Mouse (Mus musculus): ENCODE measurements around the gene Cyp1a2. TPM values are rescaled to one million over a fixed set of nuclear protein-coding genes. Genes with fewer than 3 reads are reported as not detected.
A peak's percentile ranks its signal among the peaks of the same experiment; 100 is the strongest.

Cyp1a2 gene
- polyA plus RNA-seq, 1 experiment: 9.3 TPM

DNA sequence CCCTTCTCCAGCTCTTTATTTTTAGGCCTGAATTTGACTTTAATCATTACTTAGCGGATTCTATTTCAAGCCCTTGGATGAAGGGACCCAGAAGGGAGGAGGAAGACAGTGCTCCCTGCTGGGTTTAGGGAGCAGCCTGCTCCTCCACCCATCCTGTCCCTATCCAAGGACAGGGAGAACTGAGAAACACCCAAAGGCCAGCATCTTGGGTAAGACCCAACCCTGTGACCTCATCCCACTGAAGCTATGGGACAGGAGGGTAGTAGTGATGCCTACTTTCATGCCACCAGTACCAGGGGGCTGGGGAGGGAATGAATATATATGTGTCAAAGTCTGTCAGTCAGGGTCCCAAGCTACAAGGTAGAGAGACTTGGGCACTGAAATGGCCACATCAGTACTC is 42.5 kb downstream of the Cyp1a2 start:
- Histone ChIP-seq H3K4me3 (replicated peaks; ENCODE audit: control insufficient read depth, low read depth, low read length) (no peak overlapping the region), H3K4me1 (ENCODE audit: control insufficient read depth, insufficient read depth, low read length) (peaks cover 28% of the 10 kb centered on the region), H3K27ac (ENCODE audit: control insufficient read depth, insufficient read depth, low read depth, low read length, poor library complexity) (peak overlapping the region; percentile 92)
- 79% methylated on average over 1 of the region's 1 CpGs for WGBS
- TF ChIP-seq POLR2A (IDR thresholded peaks at IDR 0.05; ENCODE audit: borderline replicate concordance, control insufficient read depth, low read depth, low read length) (no peak), CTCF (IDR thresholded peaks at IDR 0.05; ENCODE audit: control insufficient read depth, insufficient read depth, low read length) (no peak)

DNA sequence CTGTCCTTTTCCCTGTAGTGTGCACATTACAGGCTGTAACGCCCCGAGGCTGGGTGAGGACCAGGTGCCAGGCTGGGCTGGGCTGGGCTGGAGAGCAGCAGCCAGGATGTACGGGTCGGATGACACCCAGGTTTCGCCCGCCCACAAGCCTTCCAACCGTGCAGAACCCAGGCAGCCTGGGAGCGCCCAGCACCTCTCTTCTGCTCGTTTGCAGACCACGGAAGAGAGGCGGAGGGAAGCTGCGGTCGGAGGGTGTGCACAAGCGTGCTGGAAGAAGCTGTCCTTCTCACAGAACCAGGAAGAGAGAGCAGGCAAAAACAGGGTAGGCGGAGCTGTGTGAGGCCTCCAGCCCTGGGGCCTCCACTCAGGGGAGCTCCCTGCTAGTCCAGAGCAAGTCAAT is 43.1 kb downstream of the Cyp1a2 start:
- Histone ChIP-seq H3K4me1 (ENCODE audit: control insufficient read depth, insufficient read depth, low read length) (peaks cover 29% of the 10 kb centered on the region), H3K4me3 (replicated peaks; ENCODE audit: control insufficient read depth, low read depth, low read length) (peak overlapping the region; percentile 24), H3K27ac (ENCODE audit: control insufficient read depth, insufficient read depth, low read depth, low read length, poor library complexity) (peak overlapping the region; percentile 92)
- WGBS: under 1% methylated on average over 15 of the region's 15 CpGs
- TF ChIP-seq POLR2A (IDR thresholded peaks at IDR 0.05; ENCODE audit: borderline replicate concordance, control insufficient read depth, low read depth, low read length) (peak; percentile 83; the same call in 1 of the 2 replicates), CTCF (IDR thresholded peaks at IDR 0.05; ENCODE audit: control insufficient read depth, insufficient read depth, low read length) (no peak)

DNA sequence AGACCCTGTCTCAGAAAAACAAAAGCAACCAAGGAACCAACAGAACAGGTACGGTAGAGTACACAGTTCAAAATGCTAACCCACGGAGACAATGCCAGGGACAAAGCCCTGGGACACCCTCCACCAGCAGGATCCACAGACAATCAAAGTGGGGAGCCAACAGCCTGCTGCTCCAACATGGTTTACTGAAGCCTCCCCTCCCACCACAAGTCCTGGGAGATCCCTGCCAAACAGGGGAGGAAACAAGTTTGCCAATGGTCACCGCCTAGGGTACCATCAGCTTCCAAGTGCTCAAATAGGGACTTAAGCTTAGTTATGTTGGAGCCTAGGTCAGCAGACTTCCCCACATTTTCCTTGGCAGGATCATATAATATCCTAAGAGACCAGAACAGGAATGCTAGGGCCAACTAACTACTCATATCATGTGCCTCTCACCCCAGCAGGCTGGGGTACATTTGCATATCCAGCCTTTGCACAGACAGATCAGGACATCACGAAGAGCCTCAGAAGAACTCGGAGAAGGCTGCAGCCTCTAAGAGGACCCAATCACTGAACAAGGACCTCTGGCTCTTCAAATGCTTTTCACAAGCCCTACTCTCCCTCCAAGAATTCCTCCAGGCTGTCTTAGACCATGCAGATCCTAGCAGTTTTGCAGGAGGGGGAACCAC is 43.7 kb downstream of the Cyp1a2 start:
- H3K4me3 ChIP-seq (replicated peaks; ENCODE audit: control insufficient read depth, low read depth, low read length): peak overlapping the region; percentile 24
- WGBS: 19% methylated on average over 5 of the region's 5 CpGs
- peaks cover 32% of the 10 kb centered on the region for H3K4me1 ChIP-seq (ENCODE audit: control insufficient read depth, insufficient read depth, low read length)
- H3K27ac ChIP-seq (ENCODE audit: control insufficient read depth, insufficient read depth, low read depth, low read length, poor library complexity): peak overlapping the region; percentile 92
- TF ChIP-seq POLR2A (IDR thresholded peaks at IDR 0.05; ENCODE audit: borderline replicate concordance, control insufficient read depth, low read depth, low read length) (no peak), CTCF (IDR thresholded peaks at IDR 0.05; ENCODE audit: control insufficient read depth, insufficient read depth, low read length) (no peak)

DNA sequence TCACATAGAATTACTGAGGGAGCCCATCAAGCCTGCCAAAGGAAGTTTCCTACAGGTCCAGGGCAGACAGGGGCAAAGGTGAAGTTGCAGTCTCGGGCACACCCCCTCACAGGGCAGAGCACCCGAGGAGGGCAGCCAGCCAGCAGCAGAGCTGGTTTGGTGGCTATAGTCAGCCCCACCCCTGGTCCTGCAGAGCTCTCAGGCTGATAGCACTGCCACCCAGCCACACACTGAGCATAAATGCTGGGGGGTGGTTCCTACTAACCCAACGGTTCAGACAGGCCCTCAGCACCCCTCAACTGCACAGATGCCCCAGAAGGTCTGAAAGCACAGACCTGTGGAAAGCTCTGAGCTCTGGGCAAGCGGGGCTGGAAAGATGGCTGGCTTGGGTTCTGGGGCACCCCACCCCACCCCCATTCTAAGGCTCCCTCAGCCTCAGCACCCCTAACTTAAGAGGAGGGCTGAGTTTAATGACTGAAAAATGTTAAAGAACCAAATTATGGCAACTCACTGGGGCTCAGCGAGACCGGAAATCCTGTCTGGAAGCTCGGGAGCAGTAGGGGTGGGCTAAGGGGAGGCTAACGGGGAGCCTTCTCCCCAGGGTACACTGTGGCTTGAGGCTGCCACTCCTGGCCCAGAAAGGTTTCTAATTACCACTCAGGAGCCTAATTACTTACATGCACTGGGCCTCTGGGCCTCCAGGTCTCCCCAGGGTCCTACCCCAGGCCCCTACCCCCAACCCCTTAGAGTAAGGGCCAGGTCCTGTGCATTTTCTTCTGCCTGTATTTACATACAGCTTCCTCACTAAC is 44.6 kb downstream of the Cyp1a2 start:
- H3K4me3 ChIP-seq (replicated peaks; ENCODE audit: control insufficient read depth, low read depth, low read length): no peak overlapping the region
- peaks cover 38% of the 10 kb centered on the region for H3K4me1 ChIP-seq (ENCODE audit: control insufficient read depth, insufficient read depth, low read length)
- peak overlapping the region; percentile 92 for H3K27ac ChIP-seq (ENCODE audit: control insufficient read depth, insufficient read depth, low read depth, low read length, poor library complexity)
- TF ChIP-seq CTCF (IDR thresholded peaks at IDR 0.05; ENCODE audit: control insufficient read depth, insufficient read depth, low read length): no peak
- peak; percentile 56; the same call in 1 of the 2 replicates for TF ChIP-seq POLR2A (IDR thresholded peaks at IDR 0.05; ENCODE audit: borderline replicate concordance, control insufficient read depth, low read depth, low read length)
- WGBS: 5% methylated on average over 8 of the region's 8 CpGs

DNA sequence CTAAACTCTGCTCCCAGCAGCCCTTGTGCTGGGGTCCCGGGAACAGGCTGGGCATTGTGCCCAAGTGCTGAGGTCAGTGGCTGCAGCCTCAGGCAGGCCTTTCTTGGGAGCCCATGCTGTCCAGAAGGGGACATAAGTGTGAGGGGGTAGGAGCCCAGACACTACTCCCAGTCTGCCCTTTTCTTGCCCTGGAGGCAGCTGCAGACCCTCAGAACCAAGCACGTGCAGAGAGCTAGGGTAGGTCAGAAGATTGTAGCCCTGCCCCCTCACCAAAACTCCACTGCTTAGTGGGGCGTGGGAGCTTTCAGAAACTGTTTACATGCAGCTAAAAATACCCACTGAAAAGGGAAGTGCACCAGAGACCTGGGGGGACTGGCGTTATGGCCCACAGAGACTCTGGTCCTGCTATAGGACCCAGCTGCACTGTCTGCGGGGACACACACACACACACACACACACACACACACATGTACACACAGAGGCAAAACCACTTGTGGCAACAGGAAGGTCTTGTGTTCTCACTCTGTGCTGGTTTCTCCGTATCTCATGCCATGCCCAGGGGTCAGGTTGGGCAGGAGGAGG is 45.7 kb downstream of the Cyp1a2 start:
- 1% methylated on average over 6 of the region's 6 CpGs for WGBS
- Histone ChIP-seq H3K4me1 (ENCODE audit: control insufficient read depth, insufficient read depth, low read length) (peaks cover 38% of the 10 kb centered on the region), H3K4me3 (replicated peaks; ENCODE audit: control insufficient read depth, low read depth, low read length) (no peak overlapping the region), H3K27ac (ENCODE audit: control insufficient read depth, insufficient read depth, low read depth, low read length, poor library complexity) (peak overlapping the region; percentile 76)
- no peak for TF ChIP-seq CTCF (IDR thresholded peaks at IDR 0.05; ENCODE audit: control insufficient read depth, insufficient read depth, low read length)
- TF ChIP-seq POLR2A (IDR thresholded peaks at IDR 0.05; ENCODE audit: borderline replicate concordance, control insufficient read depth, low read depth, low read length): no peak

GRCm38 (mm10) chr9:57637272-57637671 is 46.2 kb downstream of the Cyp1a2 start:
- TF ChIP-seq POLR2A (IDR thresholded peaks at IDR 0.05; ENCODE audit: borderline replicate concordance, control insufficient read depth, low read depth, low read length) (no peak), CTCF (IDR thresholded peaks at IDR 0.05; ENCODE audit: control insufficient read depth, insufficient read depth, low read length) (no peak)
- H3K4me1 ChIP-seq (ENCODE audit: control insufficient read depth, insufficient read depth, low read length): peaks cover 38% of the 10 kb centered on the region
- H3K4me3 ChIP-seq (replicated peaks; ENCODE audit: control insufficient read depth, low read depth, low read length): no peak overlapping the region
- 25% methylated on average over 3 of the region's 3 CpGs for WGBS
- peak overlapping the region; percentile 58 for H3K27ac ChIP-seq (ENCODE audit: control insufficient read depth, insufficient read depth, low read depth, low read length, poor library complexity)

DNA sequence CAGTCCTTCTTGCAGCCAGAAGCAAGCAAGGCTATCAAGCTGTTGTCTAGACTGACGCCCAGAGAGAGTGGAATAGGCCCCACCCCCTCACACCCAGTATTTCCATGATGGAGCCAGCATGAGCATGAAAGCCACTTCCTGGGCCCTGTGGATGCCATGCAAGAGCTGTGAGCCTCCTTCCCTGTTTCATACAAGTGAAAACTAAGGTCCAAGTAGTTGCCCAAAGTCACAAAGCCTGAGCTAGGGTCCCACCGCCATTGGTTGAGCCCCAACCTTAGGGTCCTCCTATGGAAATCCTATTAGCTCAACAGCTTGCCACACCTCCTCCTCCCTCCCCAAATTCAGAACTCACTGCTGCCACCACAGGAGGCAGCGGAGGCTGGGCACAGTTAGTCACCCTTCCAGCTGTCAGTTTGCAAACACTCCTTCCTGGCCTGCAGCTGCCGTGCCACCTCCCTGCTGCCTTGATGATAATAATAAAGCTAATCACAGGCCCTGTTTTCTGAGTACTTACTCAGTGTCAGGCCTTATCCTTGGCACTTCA is 50.0 kb downstream of the Cyp1a2 start:
- peaks cover 21% of the 10 kb centered on the region for H3K4me1 ChIP-seq (ENCODE audit: control insufficient read depth, insufficient read depth, low read length)
- WGBS: 33% methylated on average over 4 of the region's 4 CpGs
- no peak overlapping the region for H3K4me3 ChIP-seq (replicated peaks; ENCODE audit: control insufficient read depth, low read depth, low read length)
- H3K27ac ChIP-seq (ENCODE audit: control insufficient read depth, insufficient read depth, low read depth, low read length, poor library complexity): peak overlapping the region; percentile 20
- TF ChIP-seq POLR2A (IDR thresholded peaks at IDR 0.05; ENCODE audit: borderline replicate concordance, control insufficient read depth, low read depth, low read length) (no peak), CTCF (IDR thresholded peaks at IDR 0.05; ENCODE audit: control insufficient read depth, insufficient read depth, low read length) (peak; percentile 51)

All from bone marrow, adult 2 months (tissue).